Mouse (Mus musculus): ENCODE results near the gene Srrt. TPM values are rescaled to one million over a fixed set of nuclear protein-coding genes. Genes with fewer than 3 reads are reported as not detected.
"Not testable (repeated sequence)": the region's sequence is repeated elsewhere in the genome, so short reads cannot be mapped to it uniquely, and the experiment has no call there.

Gene Srrt
- polyA plus RNA-seq, 1 experiment = 73.3 TPM

- Histone ChIP-seq H3K27me3 (ENCODE audit: control insufficient read depth) (peaks cover 46% of the 10 kb centered on the region), H3K4me1 (ENCODE audit: control insufficient read depth) (peaks cover 75% of the 10 kb centered on the region)
Measured at GRCm38 (mm10) chr5:137287953-137288743, 19.3 kb downstream of the Srrt start.

GRCm38 (mm10) chr5:137287032-137287952, 20.2 kb downstream of the Srrt start, which contains the start of gene Ache:
Gene Ache, plus strand, starts transcription at chr5:137287519.
- Histone ChIP-seq H3K36me3 (ENCODE audit: control insufficient read depth) (peaks cover 23% of the 10 kb centered on the region), H3K9me3 (ENCODE audit: control insufficient read depth, low read length) (peaks cover 2% of the 10 kb centered on the region; the same call in 1 of the 2 replicates), H3K27me3 (ENCODE audit: control insufficient read depth) (peaks cover 46% of the 10 kb centered on the region), H3K4me1 (ENCODE audit: control insufficient read depth) (peaks cover 67% of the 10 kb centered on the region), H3K4me3 (replicated peaks) (peak within 1 kb of the TSS; percentile 96)
- TF ChIP-seq TAL1 (IDR thresholded peaks at IDR 0.05; ENCODE audit: low read length) (no peak), GATA1 (IDR thresholded peaks at IDR 0.05; ENCODE audit: low read length) (no peak)

More at GRCm38 (mm10) chr5:137287953-137288743, 19.3 kb downstream of the Srrt start:
- H3K9me3 ChIP-seq (ENCODE audit: control insufficient read depth, low read length) = no peaks in the 10 kb centered on the region
- peak overlapping the region; percentile 96 for H3K4me3 ChIP-seq (replicated peaks)
- peaks cover 27% of the 10 kb centered on the region for H3K36me3 ChIP-seq (ENCODE audit: control insufficient read depth)
- TF ChIP-seq GATA1 (IDR thresholded peaks at IDR 0.05; ENCODE audit: low read length) (no peak), TAL1 (IDR thresholded peaks at IDR 0.05; ENCODE audit: low read length) (no peak)

- peaks cover 60% of the 10 kb centered on the region for H3K4me1 ChIP-seq (ENCODE audit: control insufficient read depth)
- H3K36me3 ChIP-seq (ENCODE audit: control insufficient read depth) = peaks cover 17% of the 10 kb centered on the region
- peak overlapping the region; percentile 96 for H3K4me3 ChIP-seq (replicated peaks)
- TF ChIP-seq GATA1 (IDR thresholded peaks at IDR 0.05; ENCODE audit: low read length) (no peak), TAL1 (IDR thresholded peaks at IDR 0.05; ENCODE audit: low read length) (no peak)
- peaks cover 46% of the 10 kb centered on the region for H3K27me3 ChIP-seq (ENCODE audit: control insufficient read depth)
- H3K9me3 ChIP-seq (ENCODE audit: control insufficient read depth, low read length) = peaks cover 2% of the 10 kb centered on the region; the same call in 1 of the 2 replicates
Measured at GRCm38 (mm10) chr5:137286655-137287031, 20.8 kb downstream of the Srrt start.

- Histone ChIP-seq H3K9me3 (ENCODE audit: control insufficient read depth, low read length) (peaks cover 2% of the 10 kb centered on the region; the same call in 1 of the 2 replicates), H3K27me3 (ENCODE audit: control insufficient read depth) (peaks cover 46% of the 10 kb centered on the region), H3K36me3 (ENCODE audit: control insufficient read depth) (peaks cover 11% of the 10 kb centered on the region), H3K4me3 (replicated peaks) (no peak overlapping the region), H3K4me1 (ENCODE audit: control insufficient read depth) (peaks cover 54% of the 10 kb centered on the region)
- no peak for TF ChIP-seq TAL1 (IDR thresholded peaks at IDR 0.05; ENCODE audit: low read length)
- no peak for TF ChIP-seq GATA1 (IDR thresholded peaks at IDR 0.05; ENCODE audit: low read length)
Measured at GRCm38 (mm10) chr5:137285986-137286385, 21.5 kb downstream of the Srrt start.

GRCm38 (mm10) chr5:137285045-137285444, 22.4 kb downstream of the Srrt start:
- H3K36me3 ChIP-seq (ENCODE audit: control insufficient read depth) = peaks cover 2% of the 10 kb centered on the region
- no peak overlapping the region for H3K4me3 ChIP-seq (replicated peaks)
- H3K27me3 ChIP-seq (ENCODE audit: control insufficient read depth) = peaks cover 46% of the 10 kb centered on the region
- TF ChIP-seq TAL1 (IDR thresholded peaks at IDR 0.05; ENCODE audit: low read length) (no peak), GATA1 (IDR thresholded peaks at IDR 0.05; ENCODE audit: low read length) (no peak)
- H3K4me1 ChIP-seq (ENCODE audit: control insufficient read depth) = peaks cover 44% of the 10 kb centered on the region
- H3K9me3 ChIP-seq (ENCODE audit: control insufficient read depth, low read length) = peaks cover 2% of the 10 kb centered on the region; the same call in 1 of the 2 replicates

DNA sequence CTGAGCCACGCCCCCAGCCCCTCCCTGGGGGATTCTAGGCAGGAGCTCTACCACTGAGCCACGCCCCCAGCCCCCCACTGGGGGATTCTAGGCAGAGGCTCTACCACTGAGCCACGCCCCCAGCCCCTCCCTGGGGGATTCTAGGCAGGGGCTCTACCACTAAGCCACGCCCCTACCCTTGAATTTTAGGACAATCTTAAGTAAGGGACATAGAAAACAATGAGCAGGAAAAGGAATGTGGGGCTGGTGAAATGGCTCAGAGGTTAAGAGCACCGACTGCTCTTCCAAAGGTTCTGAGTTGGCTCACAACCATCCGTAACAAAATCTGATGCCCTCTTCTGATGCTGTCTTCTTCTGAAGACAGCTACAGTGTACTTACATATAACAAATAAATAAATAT, 23.1 kb downstream of the Srrt start:
- H3K27me3 ChIP-seq (ENCODE audit: control insufficient read depth) = peaks cover 41% of the 10 kb centered on the region
- H3K4me3 ChIP-seq (replicated peaks); H3K36me3 ChIP-seq (ENCODE audit: control insufficient read depth); H3K9me3 ChIP-seq (ENCODE audit: control insufficient read depth, low read length): not testable (repeated sequence)
- peaks cover 38% of the 10 kb centered on the region for H3K4me1 ChIP-seq (ENCODE audit: control insufficient read depth)

- Histone ChIP-seq H3K4me3 (replicated peaks) (no peak overlapping the region), H3K27me3 (ENCODE audit: control insufficient read depth) (peaks cover 10% of the 10 kb centered on the region), H3K9me3 (ENCODE audit: control insufficient read depth, low read length) (peaks cover 7% of the 10 kb centered on the region; the same call in 1 of the 2 replicates), H3K4me1 (ENCODE audit: control insufficient read depth) (no peaks in the 10 kb centered on the region), H3K36me3 (ENCODE audit: control insufficient read depth) (no peaks in the 10 kb centered on the region)
- no peak for TF ChIP-seq TAL1 (IDR thresholded peaks at IDR 0.05; ENCODE audit: low read length)
Measured at GRCm38 (mm10) chr5:137277360-137278342, 29.8 kb downstream of the Srrt start.

- no peaks in the 10 kb centered on the region for H3K36me3 ChIP-seq (ENCODE audit: control insufficient read depth)
- H3K4me1 ChIP-seq (ENCODE audit: control insufficient read depth) = peaks cover 11% of the 10 kb centered on the region
- TF ChIP-seq GATA1 (IDR thresholded peaks at IDR 0.05; ENCODE audit: low read length) (no peak), TAL1 (IDR thresholded peaks at IDR 0.05; ENCODE audit: low read length) (no peak)
Measured at GRCm38 (mm10) chr5:137268131-137268910, 39.2 kb downstream of the Srrt start.

More at GRCm38 (mm10) chr5:137268131-137268910, 39.2 kb downstream of the Srrt start:
- Histone ChIP-seq H3K27me3 (ENCODE audit: control insufficient read depth) (no peaks in the 10 kb centered on the region), H3K4me3 (replicated peaks) (no peak overlapping the region), H3K9me3 (ENCODE audit: control insufficient read depth, low read length) (peaks cover 5% of the 10 kb centered on the region; the same call in 1 of the 2 replicates)

All from erythroblast, embryonic 14.5 days (primary cell).